8 mouse cellular contexts compared by ENCODE assay signal in the genomic region with DNA sequence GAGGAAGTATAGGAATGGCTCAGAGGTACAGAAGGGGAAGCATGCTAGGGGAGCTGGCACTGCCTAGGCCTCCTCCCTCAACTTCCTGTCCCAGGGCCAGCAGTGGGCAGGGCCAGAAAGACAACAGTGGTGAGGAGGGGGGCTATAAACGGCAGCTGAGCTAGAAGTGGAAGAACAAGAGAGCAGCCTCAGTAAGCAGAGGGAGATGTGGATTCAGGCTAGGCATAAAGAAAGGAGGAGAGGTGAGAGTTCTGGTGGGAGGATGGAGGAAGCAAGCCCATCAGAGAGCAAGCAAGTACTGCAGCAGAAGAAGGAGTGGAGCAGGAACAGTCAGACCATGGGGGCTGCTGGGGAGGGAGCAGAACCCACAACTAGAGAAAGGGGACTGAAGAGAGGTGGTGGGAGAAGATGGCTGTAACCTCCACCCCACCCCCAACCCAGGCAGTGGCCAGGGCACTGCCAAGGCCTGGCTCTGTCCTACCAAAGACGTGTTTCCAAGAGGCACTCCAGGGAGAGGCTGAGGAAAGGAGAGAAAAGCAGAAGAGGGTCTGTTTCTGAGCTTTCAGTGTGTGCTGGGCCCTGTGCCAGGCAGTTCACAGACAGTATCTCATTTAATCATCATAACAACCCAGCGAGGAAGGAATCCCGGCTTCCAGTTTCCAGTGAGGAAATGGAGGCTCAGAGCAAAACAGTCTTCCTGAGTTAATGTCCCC. TPM values are rescaled to one million over a fixed set of nuclear protein-coding genes. Genes with fewer than 3 reads are reported as not detected.
A peak's percentile ranks its signal among the peaks of the same experiment; 100 is the strongest.
DNase-seq lines count a peak whose midpoint lies in the region; ATAC-seq lines count a peak whose summit lies in the region.

No protein-coding gene starts in this region.

- no peaks in the 10 kb centered on the region for H3K27me3 ChIP-seq in heart, embryonic 14.5 days (ENCODE audit: control insufficient read depth, insufficient read depth, low read length)
- peaks cover 65% of the 10 kb centered on the region for H3K27me3 ChIP-seq in megakaryocyte, embryonic 14.5 days (replicated peaks)

- H3K4me1 ChIP-seq in heart, embryonic 14.5 days (ENCODE audit: control insufficient read depth in 2 of 2, insufficient read depth in 2 of 2, low read length in 2 of 2): peaks cover 17 to 21% of the 10 kb centered on the region in 2 experiments
- peaks cover 42% of the 10 kb centered on the region for H3K4me1 ChIP-seq in megakaryocyte, embryonic 14.5 days

- 27% methylated on average over 4 of the region's 4 CpGs for WGBS in heart, embryonic 14.5 days

- H3K27ac ChIP-seq in heart, embryonic 14.5 days (replicated peaks in 1 of 2; ENCODE audit: control insufficient read depth in 1 of 2, insufficient read depth in 1 of 2, low read depth in 2 of 2, low read length in 2 of 2): peak overlapping the region; percentile 90 to 91

- H3K4me3 ChIP-seq in heart, embryonic 14.5 days (ENCODE audit: control insufficient read depth in 1 of 2, insufficient read depth in 1 of 2, low read depth in 1 of 2, low read length in 2 of 2): no peak overlapping the region
- peak overlapping the region; percentile 68 for H3K4me3 ChIP-seq in megakaryocyte, embryonic 14.5 days (replicated peaks)

- peak; percentile 63 for ATAC-seq in frontal cortex, adult (ENCODE audit: low TSS enrichment)
- ATAC-seq in common myeloid progenitor, adult 5-6 weeks (replicated peaks; ENCODE audit: low read depth, poor library complexity, severe bottlenecking): peak; percentile 86
- peak; percentile 71 for ATAC-seq in heart, embryonic 14.5 days (ENCODE audit: insufficient number of reproducible peaks, insufficient read depth, low FRiP score, low read depth)

- DNase-seq in frontal cortex, postnatal 36 days (ENCODE audit: low spot score in 2 of 2): no peak
- DNase-seq in kidney, postnatal 4 days: peak; percentile 68 to 77
- DNase-seq in thymus, postnatal 25 days: peak; percentile 56
- DNase-seq in frontal cortex, postnatal 10 days (ENCODE audit: low spot score in 2 of 2): no peak

- peaks cover 25% of the 10 kb centered on the region for H3K36me3 ChIP-seq in heart, embryonic 14.5 days (ENCODE audit: control insufficient read depth, insufficient read depth, low read length)
- no peaks in the 10 kb centered on the region for H3K36me3 ChIP-seq in megakaryocyte, embryonic 14.5 days (replicated peaks; ENCODE audit: low read length)

- H3K4me2 ChIP-seq in heart, embryonic 14.5 days (ENCODE audit: low read length): peak overlapping the region; percentile 43

- no peak overlapping the region; the same call in 1 of the 2 replicates for H3K9ac ChIP-seq in heart, embryonic 14.5 days (ENCODE audit: low read length)

- H3K9me3 ChIP-seq in heart, embryonic 14.5 days (ENCODE audit: control insufficient read depth, low read length): no peaks in the 10 kb centered on the region
- no peaks in the 10 kb centered on the region for H3K9me3 ChIP-seq in megakaryocyte, embryonic 14.5 days

RNA-seq across cellular contexts. Expression of a gene that starts 8.7 kb away (rescaled TPM):
- total RNA-seq in common myeloid progenitor, adult 5-6 weeks (2017): 0.18 TPM in 1 of 2 replicates, not detected in the other
- 7.7 and 8.3 TPM in 2 replicates for polyA plus RNA-seq in heart, embryonic 14.5 days (2014; fragmentation: Nextera tagmentation; extraction: Ambion mirVana)
- 0.27 and 0.74 TPM in 2 replicates for polyA plus RNA-seq in megakaryocyte, embryonic 14.5 days (2012; ENCODE audit: insufficient read depth, low replicate concordance)

RNA-seq across cellular contexts. Expression of a gene that starts 26.7 kb away (rescaled TPM):
- total RNA-seq in common myeloid progenitor, adult 5-6 weeks (2017): 18.3 and 25.7 TPM in 2 replicates
- 89.2 and 104 TPM in 2 replicates for polyA plus RNA-seq in heart, embryonic 14.5 days (2014; fragmentation: Nextera tagmentation; extraction: Ambion mirVana)
- polyA plus RNA-seq in megakaryocyte, embryonic 14.5 days (2012; ENCODE audit: insufficient read depth, low replicate concordance): 37.7 and 43.0 TPM in 2 replicates

RNA-seq across cellular contexts. Expression of a gene that starts 32.2 kb away (rescaled TPM):
- total RNA-seq in common myeloid progenitor, adult 5-6 weeks (2017): 27.6 and 53.7 TPM in 2 replicates
- 206 and 233 TPM in 2 replicates for polyA plus RNA-seq in heart, embryonic 14.5 days (2014; fragmentation: Nextera tagmentation; extraction: Ambion mirVana)
- 274 and 553 TPM in 2 replicates for polyA plus RNA-seq in megakaryocyte, embryonic 14.5 days (2012; ENCODE audit: insufficient read depth, low replicate concordance)

RNA-seq across cellular contexts. Expression of a gene that starts 34.5 kb away (rescaled TPM):
- 179 and 220 TPM in 2 replicates for total RNA-seq in common myeloid progenitor, adult 5-6 weeks (2017)
- 135 and 159 TPM in 2 replicates for polyA plus RNA-seq in heart, embryonic 14.5 days (2014; fragmentation: Nextera tagmentation; extraction: Ambion mirVana)
- 411 and 429 TPM in 2 replicates for polyA plus RNA-seq in megakaryocyte, embryonic 14.5 days (2012; ENCODE audit: insufficient read depth, low replicate concordance)

RNA-seq across cellular contexts. Expression of a gene that starts 41.5 kb away (rescaled TPM):
- total RNA-seq in common myeloid progenitor, adult 5-6 weeks (2017): 26.5 and 32.6 TPM in 2 replicates
- 19.6 and 22.4 TPM in 2 replicates for polyA plus RNA-seq in heart, embryonic 14.5 days (2014; fragmentation: Nextera tagmentation; extraction: Ambion mirVana)
- polyA plus RNA-seq in megakaryocyte, embryonic 14.5 days (2012; ENCODE audit: insufficient read depth, low replicate concordance): 20.7 and 32.3 TPM in 2 replicates

Comparison
In these comparisons a context has a peak if more than half of its experiments do, and no peak if none do; other contexts are left out.
1. DNase-seq: peak in kidney, postnatal 4 days (2 of 2) and thymus, postnatal 25 days (single experiment); none in frontal cortex, postnatal 36 days (0 of 2) and frontal cortex, postnatal 10 days (0 of 2).
2. Peak in every context shown above with its lines, with median percentiles within 50 percentile points of each other: ATAC-seq.